Mouse (Mus musculus) neural tube, embryonic 13.5 days (tissue): ENCODE measurements around the gene Gm10097. TPM values are rescaled to one million over a fixed set of nuclear protein-coding genes. Genes with fewer than 3 reads are reported as not detected.

ENCODE experiments used
- ATAC-seq: fragments of 200-750 bp; cut with Nextera tagmentation; 2 replicates; pipeline ENCODE4 v1.8.0; 2017; ENCODE audit warnings: low read depth, mild to moderate bottlenecking, moderate TSS enrichment, moderate library complexity
- H3K27ac ChIP-seq: fragments of 300-500 bp; sonication (generic); replicated peaks from 2 replicates; pipeline ENCODE4 v1.5.1; 2015; ENCODE audit warnings: moderate library complexity, mild to moderate bottlenecking, inconsistent platforms
- H3K27me3 ChIP-seq: fragments of 300-500 bp; sonication (generic); 2 replicates; pipeline ENCODE4 v1.6.1; 2015; ENCODE audit warnings: mild to moderate bottlenecking, inconsistent platforms
- H3K36me3 ChIP-seq: fragments of 300-500 bp; sonication (generic); 2 replicates; pipeline ENCODE4 v1.6.1; 2015; ENCODE audit warnings: mild to moderate bottlenecking, inconsistent platforms
- H3K4me1 ChIP-seq: fragments of 300-500 bp; sonication (generic); replicated peaks from 2 replicates; pipeline ENCODE4 v1.6.1; 2015; ENCODE audit warnings: inconsistent platforms
- H3K4me2 ChIP-seq: fragments of 300-500 bp; sonication (generic); 2 replicates; pipeline ENCODE4 v1.6.1; 2015; ENCODE audit warnings: inconsistent platforms, mild to moderate bottlenecking, moderate library complexity
- H3K4me3 ChIP-seq: fragments of 300-500 bp; sonication (generic); 2 replicates; pipeline ENCODE4 v1.5.1; 2015; ENCODE audit warnings: mild to moderate bottlenecking, inconsistent platforms
- H3K9ac ChIP-seq: fragments of 300-500 bp; sonication (generic); 2 replicates; pipeline ENCODE4 v1.6.1; 2015; ENCODE audit warnings: moderate library complexity, mild to moderate bottlenecking, inconsistent platforms
- H3K9me3 ChIP-seq: fragments of 300-500 bp; sonication (generic); 2 replicates; pipeline ENCODE4 v1.6.1; 2016; ENCODE audit warnings: inconsistent platforms
- WGBS: fragments of 180-500 bp; shearing (Covaris S2); methylation state at CpG from one replicate; pipeline ENCODE4 v1.1.7; 2015; 5-methylcytosine and 5-hydroxymethylcytosine counted together
- polyA plus RNA-seq: library from polyadenylated mRNA; unstranded; fragments of >200 nt; fragmentation: Nextera tagmentation; extraction: Ambion mirVana; gene quantifications from 2 replicates; pipeline ENCODE4 v1.2.1, GENCODE M21; 2015

Gene Gm10097
- 0.10 and 0.11 TPM in 2 replicates for polyA plus RNA-seq

- Histone ChIP-seq H3K36me3 (no peaks in the 10 kb centered on the region), H3K4me1 (no peaks in the 10 kb centered on the region), H3K4me3 (no peak within 1 kb of the TSS), H3K4me2 (no peak within 1 kb of the TSS), H3K9me3 (no peaks in the 10 kb centered on the region), H3K9ac (no peak within 1 kb of the TSS), H3K27ac (no peak within 1 kb of the TSS), H3K27me3 (no peaks in the 10 kb centered on the region)
- WGBS, result 87% methylated on average over 14 of the region's 14 CpGs
- no peak for ATAC-seq
Measured at GRCm38 (mm10) chr10:5068676-5069265, at the start of gene Gm10097. Gene Gm10097 (plus strand): TSS chr10:5069192.

- H3K9me3 ChIP-seq, result no peaks in the 10 kb centered on the region
- no peaks in the 10 kb centered on the region for H3K27me3 ChIP-seq
- H3K4me1 ChIP-seq, result no peaks in the 10 kb centered on the region
- WGBS, result 92% methylated on average over 4 of the region's 4 CpGs
- H3K4me2 ChIP-seq, result no peak overlapping the region
- H3K9ac ChIP-seq, result no peak overlapping the region
- H3K27ac ChIP-seq, result no peak overlapping the region
- H3K36me3 ChIP-seq, result no peaks in the 10 kb centered on the region
- ATAC-seq, result no peak
- no peak overlapping the region for H3K4me3 ChIP-seq
Measured at GRCm38 (mm10) chr10:5025906-5026305, 43.1 kb upstream of the Gm10097 start.

- Histone ChIP-seq H3K9ac (no peak overlapping the region), H3K9me3 (no peaks in the 10 kb centered on the region), H3K4me1 (no peaks in the 10 kb centered on the region), H3K36me3 (0 out of 2 replicates have a peak, but pooled peaks cover 6% of the 10 kb centered on the region), H3K27ac (no peak overlapping the region), H3K27me3 (0 out of 2 replicates have a peak, but pooled peaks cover 3% of the 10 kb centered on the region), H3K4me2 (no peak overlapping the region), H3K4me3 (no peak overlapping the region)
- no peak for ATAC-seq
- WGBS, result 83% methylated on average over 1 of the region's 1 CpGs
Measured at GRCm38 (mm10) chr10:5027208-5027607, 41.8 kb upstream of the Gm10097 start.

GRCm38 (mm10) chr10:5028301-5028700 lies 40.7 kb upstream of the Gm10097 start:
- no peak overlapping the region for H3K27ac ChIP-seq
- no peak overlapping the region for H3K9ac ChIP-seq
- no peaks in the 10 kb centered on the region for H3K9me3 ChIP-seq
- WGBS, result 87% methylated on average over 9 of the region's 9 CpGs
- no peak for ATAC-seq
- H3K36me3 ChIP-seq, result 0 out of 2 replicates have a peak, but pooled peaks cover 6% of the 10 kb centered on the region
- no peak overlapping the region for H3K4me3 ChIP-seq
- 0 out of 2 replicates have a peak, but pooled peaks cover 5% of the 10 kb centered on the region for H3K4me1 ChIP-seq
- no peak overlapping the region for H3K4me2 ChIP-seq
- 0 out of 2 replicates have a peak, but pooled peaks cover 3% of the 10 kb centered on the region for H3K27me3 ChIP-seq

GRCm38 (mm10) chr10:5029161-5029560 lies 39.8 kb upstream of the Gm10097 start:
- H3K9me3 ChIP-seq, result no peaks in the 10 kb centered on the region
- WGBS, result 84% methylated on average over 2 of the region's 2 CpGs

GRCm38 (mm10) chr10:5029883-5030282 lies 39.1 kb upstream of the Gm10097 start:
- Histone ChIP-seq H3K27me3 (0 out of 2 replicates have a peak, but pooled peaks cover 3% of the 10 kb centered on the region), H3K4me3 (no peak overlapping the region), H3K9ac (no peak overlapping the region), H3K27ac (no peak overlapping the region), H3K4me1 (0 out of 2 replicates have a peak, but pooled peaks cover 5% of the 10 kb centered on the region), H3K4me2 (no peak overlapping the region), H3K36me3 (0 out of 2 replicates have a peak, but pooled peaks cover 6% of the 10 kb centered on the region), H3K9me3 (no peaks in the 10 kb centered on the region)
- WGBS, result 88% methylated on average over 1 of the region's 1 CpGs
- ATAC-seq, result no peak

More at GRCm38 (mm10) chr10:5029161-5029560, 39.8 kb upstream of the Gm10097 start:
- H3K4me3 ChIP-seq, result no peak overlapping the region
- ATAC-seq, result no peak
- no peak overlapping the region for H3K27ac ChIP-seq
- 0 out of 2 replicates have a peak, but pooled peaks cover 5% of the 10 kb centered on the region for H3K4me1 ChIP-seq
- no peak overlapping the region for H3K9ac ChIP-seq
- 0 out of 2 replicates have a peak, but pooled peaks cover 3% of the 10 kb centered on the region for H3K27me3 ChIP-seq
- 0 out of 2 replicates have a peak, but pooled peaks cover 6% of the 10 kb centered on the region for H3K36me3 ChIP-seq
- H3K4me2 ChIP-seq, result no peak overlapping the region

GRCm38 (mm10) chr10:5032192-5033048 lies 36.6 kb upstream of the Gm10097 start:
- Histone ChIP-seq H3K4me3 (no peak overlapping the region), H3K36me3 (peaks cover 10% of the 10 kb centered on the region; the same call in 1 of the 2 replicates), H3K27me3 (0 out of 2 replicates have a peak, but pooled peaks cover 3% of the 10 kb centered on the region), H3K4me2 (no peak overlapping the region), H3K9ac (no peak overlapping the region), H3K27ac (no peak overlapping the region), H3K9me3 (no peaks in the 10 kb centered on the region), H3K4me1 (0 out of 2 replicates have a peak, but pooled peaks cover 5% of the 10 kb centered on the region)
- peak; percentile 78 for ATAC-seq
- WGBS, result 29% methylated on average over 15 of the region's 15 CpGs

GRCm38 (mm10) chr10:5041254-5041653 lies 27.7 kb upstream of the Gm10097 start:
- Histone ChIP-seq H3K9me3 (no peaks in the 10 kb centered on the region), H3K4me3 (no peak overlapping the region), H3K4me1 (peaks cover 5% of the 10 kb centered on the region; the same call in 1 of the 2 replicates), H3K36me3 (peaks cover 30% of the 10 kb centered on the region), H3K9ac (no peak overlapping the region), H3K27ac (no peak overlapping the region), H3K27me3 (no peaks in the 10 kb centered on the region), H3K4me2 (no peak overlapping the region)
- 53% methylated on average over 8 of the region's 8 CpGs for WGBS
- ATAC-seq, result no peak

GRCm38 (mm10) chr10:5044481-5044880 lies 24.5 kb upstream of the Gm10097 start:
- Histone ChIP-seq H3K9ac (no peak overlapping the region), H3K4me3 (no peak overlapping the region), H3K9me3 (no peaks in the 10 kb centered on the region), H3K27me3 (no peaks in the 10 kb centered on the region), H3K27ac (no peak overlapping the region), H3K4me1 (peaks cover 5% of the 10 kb centered on the region; the same call in 1 of the 2 replicates), H3K4me2 (no peak overlapping the region), H3K36me3 (peaks cover 44% of the 10 kb centered on the region)
- 92% methylated on average over 8 of the region's 8 CpGs for WGBS
- ATAC-seq, result no peak

GRCm38 (mm10) chr10:5045213-5045612 lies 23.8 kb upstream of the Gm10097 start:
- no peak overlapping the region for H3K4me2 ChIP-seq
- H3K4me3 ChIP-seq, result no peak overlapping the region
- WGBS, result 74% methylated on average over 7 of the region's 7 CpGs
- no peak overlapping the region for H3K9ac ChIP-seq
- H3K27ac ChIP-seq, result no peak overlapping the region
- H3K9me3 ChIP-seq, result no peaks in the 10 kb centered on the region
- peaks cover 5% of the 10 kb centered on the region; the same call in 1 of the 2 replicates for H3K4me1 ChIP-seq
- peaks cover 40% of the 10 kb centered on the region for H3K36me3 ChIP-seq
- H3K27me3 ChIP-seq, result no peaks in the 10 kb centered on the region
- ATAC-seq, result no peak

- H3K4me3 ChIP-seq, result no peak overlapping the region
- 89% methylated on average over 5 of the region's 5 CpGs for WGBS
- H3K4me1 ChIP-seq, result peaks cover 5% of the 10 kb centered on the region; the same call in 1 of the 2 replicates
- H3K9ac ChIP-seq, result no peak overlapping the region
- no peak overlapping the region for H3K4me2 ChIP-seq
- ATAC-seq, result no peak
- H3K27ac ChIP-seq, result no peak overlapping the region
- no peaks in the 10 kb centered on the region for H3K27me3 ChIP-seq
- H3K36me3 ChIP-seq, result peaks cover 36% of the 10 kb centered on the region
- no peaks in the 10 kb centered on the region for H3K9me3 ChIP-seq
Measured at GRCm38 (mm10) chr10:5045671-5046070, 23.3 kb upstream of the Gm10097 start.

GRCm38 (mm10) chr10:5056243-5056735 lies 12.7 kb upstream of the Gm10097 start:
- 52% methylated on average over 10 of the region's 10 CpGs for WGBS
- H3K9me3 ChIP-seq, result no peaks in the 10 kb centered on the region
- 0 out of 2 replicates have a peak, but pooled peaks cover 7% of the 10 kb centered on the region for H3K4me1 ChIP-seq
- no peak for ATAC-seq
- no peak overlapping the region for H3K4me3 ChIP-seq
- no peak overlapping the region for H3K9ac ChIP-seq
- H3K27ac ChIP-seq, result no peak overlapping the region
- no peak overlapping the region for H3K4me2 ChIP-seq
- peaks cover 6% of the 10 kb centered on the region; the same call in 1 of the 2 replicates for H3K36me3 ChIP-seq
- no peaks in the 10 kb centered on the region for H3K27me3 ChIP-seq
